Mouse (Mus musculus) thymus, postnatal 25 days (tissue): Measurements from ENCODE around the gene Psme2b.
"Not testable (repeated sequence)": the region's sequence is repeated elsewhere in the genome, so short reads cannot be mapped to it uniquely, and the experiment has no call there.

Source experiments
- DNase-seq: peaks from one replicate; pipeline ENCODE4 v3.0.0; 2022

Gene Psme2b

GRCm38 (mm10) chr11:48900654-48901566 is 45.1 kb downstream of the Psme2b start:
- not testable (repeated sequence) for DNase-seq

GRCm38 (mm10) chr11:48898812-48899431 is 47.1 kb downstream of the Psme2b start:
- DNase-seq = no peak
